Mouse (Mus musculus) kidney, embryonic 14.5 days (tissue): ENCODE results near the gene Nap1l1. TPM values are rescaled to one million over a fixed set of nuclear protein-coding genes. Genes with fewer than 3 reads are reported as not detected.

Source experiments
- ATAC-seq: fragments of 200-750 bp; cut with Nextera tagmentation; 2 replicates; pipeline ENCODE4 v1.8.0; 2017; ENCODE audit warnings: moderate number of reproducible peaks, mild to moderate bottlenecking, moderate TSS enrichment, moderate library complexity; ENCODE audit not compliant: low FRiP score, low TSS enrichment
- H3K27ac ChIP-seq: fragments of 300-500 bp; sonication (generic); 2 replicates; pipeline ENCODE4 v1.5.1; 2014; ENCODE audit warnings: low read depth, mild to moderate bottlenecking, low read length, moderate library complexity, mixed read lengths
- H3K27me3 ChIP-seq: fragments of 300-500 bp; sonication (generic); 2 replicates; pipeline ENCODE4 v1.6.1; 2014; ENCODE audit warnings: mild to moderate bottlenecking, low read length; ENCODE audit not compliant: control insufficient read depth, insufficient read depth
- H3K36me3 ChIP-seq: fragments of 300-500 bp; sonication (generic); 2 replicates; pipeline ENCODE4 v1.6.1; 2014; ENCODE audit warnings: low read length, mixed read lengths; ENCODE audit not compliant: control insufficient read depth, insufficient read depth
- H3K4me1 ChIP-seq: fragments of 300-500 bp; sonication (generic); 2 replicates; pipeline ENCODE4 v1.6.1; 2014; ENCODE audit warnings: low read length, mixed read lengths; ENCODE audit not compliant: control insufficient read depth, insufficient read depth
- H3K4me2 ChIP-seq: fragments of 300-500 bp; sonication (generic); replicated peaks from 2 replicates; pipeline ENCODE4 v1.6.1; 2014; ENCODE audit warnings: low read depth, mild to moderate bottlenecking, low read length
- H3K4me3 ChIP-seq: fragments of 300-500 bp; sonication (generic); 2 replicates; pipeline ENCODE4 v1.5.1; 2014; ENCODE audit warnings: mild to moderate bottlenecking, low read length
- H3K9ac ChIP-seq: fragments of 300-500 bp; sonication (generic); 2 replicates; pipeline ENCODE4 v1.6.1; 2014; ENCODE audit warnings: low read depth, mild to moderate bottlenecking, low read length, moderate library complexity
- H3K9me3 ChIP-seq: fragments of 300-500 bp; sonication (generic); 2 replicates; pipeline ENCODE4 v1.6.1; 2016; ENCODE audit warnings: low read length; ENCODE audit not compliant: control insufficient read depth
- WGBS: fragments of 180-500 bp; shearing (Covaris S2); extraction: QIAGEN DNeasy Blood & Tissue Kit; methylation state at CpG from one replicate; pipeline ENCODE4 v1.1.7; 2014; 5-methylcytosine and 5-hydroxymethylcytosine counted together
- polyA plus RNA-seq: library from polyadenylated mRNA; unstranded; fragments of >200 nt; fragmentation: Nextera tagmentation; extraction: Ambion mirVana; gene quantifications from 2 replicates; pipeline ENCODE4 v1.2.1, GENCODE M21; 2014

Gene Nap1l1
- polyA plus RNA-seq, 1 experiment from 2014 or later, result 315 TPM

GRCm38 (mm10) chr10:111544311-111544710, 71.3 kb downstream of the Nap1l1 start:
- Histone ChIP-seq H3K4me2 (no peak overlapping the region), H3K9me3 (no peaks in the 10 kb centered on the region), H3K36me3 (no peaks in the 10 kb centered on the region), H3K4me3 (no peak overlapping the region), H3K9ac (no peak overlapping the region), H3K27ac (no peak overlapping the region), H3K4me1 (peaks cover 25% of the 10 kb centered on the region), H3K27me3 (no peaks in the 10 kb centered on the region)
- no peak for ATAC-seq
- WGBS, result 77% methylated on average over 4 of the region's 4 CpGs

- Histone ChIP-seq H3K27me3 (no peaks in the 10 kb centered on the region), H3K27ac (no peak overlapping the region), H3K9me3 (no peaks in the 10 kb centered on the region), H3K4me3 (no peak overlapping the region), H3K4me1 (peaks cover 16% of the 10 kb centered on the region; the same call in 1 of the 2 replicates), H3K9ac (no peak overlapping the region), H3K36me3 (no peaks in the 10 kb centered on the region), H3K4me2 (no peak overlapping the region)
- no peak for ATAC-seq
- WGBS, result 82% methylated on average over 4 of the region's 4 CpGs
Measured at GRCm38 (mm10) chr10:111545648-111546047, 72.6 kb downstream of the Nap1l1 start.

Other genes starting within 250 kb of the Nap1l1 start
- 5.1 and 6.7 TPM in 2 replicates for gene Bbs10, start 174.5 kb upstream of the Nap1l1 start, polyA plus RNA-seq
- gene Phlda1, start 33.1 kb downstream of the Nap1l1 start, polyA plus RNA-seq, result 42.3 and 44.6 TPM in 2 replicates